Mouse (Mus musculus) ES-CJ7 (cell line): ENCODE results near the gene Fam131a.

Experiments used
- DNase-seq: peaks from one replicate; pipeline ENCODE4 v3.0.0; 2011; ENCODE audit warnings: low read depth, low spot score

Fam131a gene

GRCm38 (mm10) chr16:20695622-20696323 lies 2.7 kb downstream of the Fam131a start:
- peak; percentile 70 for DNase-seq

- DNase-seq: no peak
These were observed 6.2 kb downstream of the Fam131a start for GRCm38 (mm10) chr16:20699266-20699665.

GRCm38 (mm10) chr16:20700036-20700435 lies 7.0 kb downstream of the Fam131a start:
- no peak for DNase-seq

DNA sequence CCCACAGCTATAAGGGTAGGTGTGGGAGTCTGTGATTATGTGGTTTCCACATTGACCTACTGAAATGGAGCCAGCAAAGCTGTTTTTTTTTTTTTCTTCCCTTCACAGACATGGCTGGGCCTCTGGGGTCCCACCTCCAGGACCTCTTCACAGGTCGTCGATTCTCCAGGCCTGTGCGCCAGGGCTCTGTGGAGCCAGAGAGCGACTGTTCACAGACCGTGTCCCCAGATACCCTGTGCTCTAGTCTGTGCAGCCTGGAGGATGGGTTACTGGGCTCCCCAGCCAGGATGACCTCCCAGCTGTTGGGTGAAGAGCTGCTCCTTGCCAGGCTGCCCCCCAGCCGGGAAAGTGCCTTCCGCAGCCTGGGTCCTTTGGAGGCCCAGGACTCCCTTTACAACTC lies 8.3 kb downstream of the Fam131a start:
- DNase-seq: no peak

- peak; percentile 43 for DNase-seq
These were observed 8.9 kb downstream of the Fam131a start for GRCm38 (mm10) chr16:20701729-20702521.

- DNase-seq: peak; percentile 88
These were observed 9.5 kb downstream of the Fam131a start for GRCm38 (mm10) chr16:20702522-20702893.

GRCm38 (mm10) chr16:20703071-20703470 lies 10.0 kb downstream of the Fam131a start:
- DNase-seq: no peak

DNA sequence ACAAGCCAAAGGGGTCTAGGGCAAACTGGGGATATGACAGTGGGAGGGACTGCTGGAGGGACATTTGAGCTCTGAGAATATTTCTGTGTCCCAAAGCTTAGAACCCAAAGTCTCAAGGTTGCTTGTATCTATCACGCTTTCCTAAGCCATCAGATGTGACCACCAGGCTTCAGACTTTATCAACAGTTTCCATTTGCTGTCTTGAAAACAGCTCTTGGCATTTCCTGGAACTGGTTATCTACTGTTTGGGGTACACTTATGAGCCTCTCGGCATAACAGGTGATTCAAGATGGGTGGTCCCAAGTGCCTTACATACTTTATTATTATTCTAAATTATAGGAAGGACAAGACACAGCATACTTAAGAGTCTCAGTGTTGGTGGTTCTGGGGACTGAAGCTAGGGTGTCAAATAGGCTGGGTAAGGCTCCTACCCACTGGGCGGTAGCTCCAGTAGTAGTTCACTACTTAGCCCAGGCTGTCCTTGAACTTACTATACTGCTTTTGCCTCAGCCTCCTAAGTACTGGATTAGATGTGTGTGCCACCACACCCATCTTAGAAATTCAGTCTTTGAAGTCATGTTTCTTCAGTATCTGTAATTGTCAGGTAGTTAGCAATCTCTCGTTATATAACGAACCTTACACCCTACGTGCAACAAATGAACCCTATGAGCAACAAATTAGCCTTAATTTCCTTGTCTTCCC lies 10.8 kb downstream of the Fam131a start:
- DNase-seq: no peak

GRCm38 (mm10) chr16:20705786-20706185 lies 12.7 kb downstream of the Fam131a start:
- no peak for DNase-seq

DNA sequence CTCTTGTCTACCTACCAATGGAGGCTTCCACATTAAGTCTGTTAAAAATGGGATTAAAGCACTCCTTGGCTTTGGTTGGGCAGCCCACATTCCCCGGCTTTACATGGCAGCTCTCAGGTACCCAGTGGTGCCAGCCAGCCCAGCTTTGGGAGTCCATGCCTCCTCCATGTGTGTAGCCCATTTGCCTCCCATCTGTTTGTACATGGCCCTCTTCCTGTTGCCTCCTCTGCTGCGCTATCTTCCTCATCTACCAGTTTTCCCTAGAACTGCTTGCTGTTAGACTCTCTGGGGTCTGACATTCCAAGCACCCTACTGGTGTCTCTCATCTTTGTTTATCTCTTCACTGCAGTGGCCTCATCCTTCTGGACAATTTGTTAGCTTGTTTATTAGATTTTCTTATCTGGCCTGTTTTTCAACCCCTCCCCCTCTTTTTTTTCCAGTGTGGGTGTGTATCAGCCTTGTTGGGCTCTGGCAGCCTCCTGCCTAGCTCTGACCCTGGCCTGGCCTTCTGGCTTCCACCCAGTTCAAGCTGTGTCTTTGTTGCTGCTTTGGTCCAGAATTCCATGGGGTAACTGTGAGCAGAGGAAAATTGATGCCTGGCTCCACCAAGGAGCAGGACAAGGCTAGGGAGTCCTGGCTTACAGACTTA lies 13.5 kb downstream of the Fam131a start:
- DNase-seq: no peak

- DNase-seq: no peak
These were observed 15.3 kb downstream of the Fam131a start for GRCm38 (mm10) chr16:20708220-20708938.

- no peak for DNase-seq
These were observed 16.1 kb downstream of the Fam131a start for GRCm38 (mm10) chr16:20708939-20709734.

- no peak for DNase-seq
These were observed 17.3 kb downstream of the Fam131a start for GRCm38 (mm10) chr16:20710370-20710769.

GRCm38 (mm10) chr16:20710810-20711209 lies 17.8 kb downstream of the Fam131a start:
- no peak for DNase-seq

DNA sequence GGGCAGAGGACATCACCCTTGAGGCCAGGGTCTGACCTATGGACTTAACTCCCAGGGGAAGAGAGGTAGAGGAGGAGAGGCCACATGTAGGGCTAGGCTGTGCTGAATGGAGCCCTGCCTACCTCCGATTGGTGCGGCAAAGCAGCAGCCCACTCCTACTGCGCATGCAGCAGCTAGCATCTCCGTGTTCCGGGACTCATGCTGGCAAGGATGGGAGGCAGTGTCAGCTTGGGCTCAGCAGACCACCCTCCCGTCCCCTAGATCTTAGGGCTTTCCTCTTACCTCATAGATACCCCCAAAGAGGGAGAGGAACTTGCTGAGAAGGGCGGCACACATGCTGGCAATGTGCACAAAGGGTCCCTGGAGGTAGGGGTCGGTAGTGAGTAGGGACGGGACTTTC lies 19.1 kb downstream of the Fam131a start:
- DNase-seq: no peak

- no peak for DNase-seq
These were observed 19.8 kb downstream of the Fam131a start for GRCm38 (mm10) chr16:20712889-20713288.

- peak; percentile 78 for DNase-seq
These were observed 21.5 kb downstream of the Fam131a start for GRCm38 (mm10) chr16:20714307-20715080.

DNA sequence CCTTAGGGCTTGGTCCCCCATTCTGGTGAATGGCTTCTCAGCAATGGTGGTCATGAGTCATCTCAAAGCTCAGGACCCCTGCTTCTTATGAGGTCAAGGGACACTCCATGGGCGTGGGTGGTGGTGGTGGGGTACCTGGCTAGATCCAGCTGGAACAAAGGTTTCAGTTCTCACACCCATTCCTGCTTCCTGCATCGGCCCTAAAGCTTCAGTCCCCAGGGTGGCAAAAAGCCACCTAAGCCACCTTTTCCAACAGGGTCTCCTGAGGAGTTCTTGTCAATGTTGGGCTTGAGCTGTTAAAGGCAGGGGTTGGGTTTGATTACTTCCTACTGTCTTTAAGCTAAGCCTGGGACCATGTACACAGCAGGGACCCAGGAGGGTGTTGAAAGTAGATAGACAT lies 22.1 kb downstream of the Fam131a start:
- DNase-seq: no peak

- DNase-seq: no peak
These were observed 22.5 kb downstream of the Fam131a start for GRCm38 (mm10) chr16:20715566-20715965.
